Mouse (Mus musculus) neural tube, embryonic 15.5 days (tissue): ENCODE data around the gene Ppm1e. TPM values are rescaled to one million over a fixed set of nuclear protein-coding genes. Genes with fewer than 3 reads are reported as not detected.

Experiments used
- ATAC-seq: fragments of 200-750 bp; cut with Nextera tagmentation; 2 replicates; pipeline ENCODE4 v1.8.0; 2017; ENCODE audit warnings: mild to moderate bottlenecking, moderate TSS enrichment, moderate library complexity; ENCODE audit not compliant: low FRiP score
- H3K27ac ChIP-seq: fragments of 300-500 bp; sonication (generic); replicated peaks from 2 replicates; pipeline ENCODE4 v1.5.1; 2015; ENCODE audit warnings: mild to moderate bottlenecking, inconsistent platforms
- H3K27me3 ChIP-seq: fragments of 300-500 bp; sonication (generic); replicated peaks from 2 replicates; pipeline ENCODE4 v1.6.1; 2015; ENCODE audit warnings: inconsistent platforms
- H3K36me3 ChIP-seq: fragments of 300-500 bp; sonication (generic); 2 replicates; pipeline ENCODE4 v1.6.1; 2015; ENCODE audit warnings: inconsistent platforms
- H3K4me1 ChIP-seq: fragments of 300-500 bp; sonication (generic); 2 replicates; pipeline ENCODE4 v1.6.1; 2015; ENCODE audit warnings: inconsistent platforms
- H3K4me2 ChIP-seq: fragments of 300-500 bp; sonication (generic); 2 replicates; pipeline ENCODE4 v1.6.1; 2015; ENCODE audit warnings: inconsistent platforms, mild to moderate bottlenecking, moderate library complexity
- H3K4me3 ChIP-seq: fragments of 300-500 bp; sonication (generic); replicated peaks from 2 replicates; pipeline ENCODE4 v1.5.1; 2015; ENCODE audit warnings: mild to moderate bottlenecking, inconsistent platforms
- H3K9ac ChIP-seq: fragments of 300-500 bp; sonication (generic); replicated peaks from 2 replicates; pipeline ENCODE4 v1.6.1; 2015; ENCODE audit warnings: mild to moderate bottlenecking, inconsistent platforms
- H3K9me3 ChIP-seq: fragments of 300-500 bp; sonication (generic); replicated peaks from 2 replicates; pipeline ENCODE4 v1.6.1; 2016; ENCODE audit warnings: inconsistent platforms
- WGBS: fragments of 180-500 bp; shearing (Covaris S2); methylation state at CpG from one replicate; pipeline ENCODE4 v1.1.7; 2015; ENCODE audit warnings: mixed read lengths; 5-methylcytosine and 5-hydroxymethylcytosine counted together
- polyA plus RNA-seq: library from polyadenylated mRNA; unstranded; fragments of >200 nt; fragmentation: Nextera tagmentation; extraction: Ambion mirVana; gene quantifications from 2 replicates; pipeline ENCODE4 v1.2.1, GENCODE M21; 2015

The Ppm1e gene
- 20.9 and 26.3 TPM in 2 replicates for polyA plus RNA-seq

GRCm38 (mm10) chr11:87358331-87359261 lies at the start of gene Ppm1e:
Gene Ppm1e (minus strand): TSS chr11:87359023.
- no peaks in the 10 kb centered on the region for H3K9me3 ChIP-seq
- H3K4me1 ChIP-seq: peaks cover 20% of the 10 kb centered on the region
- H3K4me2 ChIP-seq: peak within 1 kb of the TSS; percentile 64
- H3K27me3 ChIP-seq: no peaks in the 10 kb centered on the region
- H3K36me3 ChIP-seq: no peaks in the 10 kb centered on the region
- H3K4me3 ChIP-seq: peak within 1 kb of the TSS; percentile 93
- H3K9ac ChIP-seq: peak within 1 kb of the TSS; percentile 69
- under 1% methylated on average over 87 of the region's 104 CpGs for WGBS
- H3K27ac ChIP-seq: peak within 1 kb of the TSS; percentile 84
- peak; percentile 96 for ATAC-seq

GRCm38 (mm10) chr11:87404876-87405275 lies 46.1 kb upstream of the Ppm1e start, which contains the start of the genes Rad51c and Tex14:
Gene Rad51c (minus strand): TSS chr11:87404954.
Gene Tex14 (plus strand): TSS chr11:87405065.
- Histone ChIP-seq H3K36me3 (no peaks in the 10 kb centered on the region), H3K4me3 (peak within 1 kb of the TSS; percentile 55), H3K9ac (peak within 1 kb of the TSS; percentile 76), H3K4me1 (peaks cover 4% of the 10 kb centered on the region), H3K9me3 (no peaks in the 10 kb centered on the region), H3K4me2 (peak within 1 kb of the TSS; percentile 67), H3K27ac (peak within 1 kb of the TSS; percentile 97), H3K27me3 (no peaks in the 10 kb centered on the region)
- 79% methylated on average over 27 of the region's 27 CpGs for WGBS
- ATAC-seq: peak; percentile 63; the same call in 1 of the 2 replicates

DNA sequence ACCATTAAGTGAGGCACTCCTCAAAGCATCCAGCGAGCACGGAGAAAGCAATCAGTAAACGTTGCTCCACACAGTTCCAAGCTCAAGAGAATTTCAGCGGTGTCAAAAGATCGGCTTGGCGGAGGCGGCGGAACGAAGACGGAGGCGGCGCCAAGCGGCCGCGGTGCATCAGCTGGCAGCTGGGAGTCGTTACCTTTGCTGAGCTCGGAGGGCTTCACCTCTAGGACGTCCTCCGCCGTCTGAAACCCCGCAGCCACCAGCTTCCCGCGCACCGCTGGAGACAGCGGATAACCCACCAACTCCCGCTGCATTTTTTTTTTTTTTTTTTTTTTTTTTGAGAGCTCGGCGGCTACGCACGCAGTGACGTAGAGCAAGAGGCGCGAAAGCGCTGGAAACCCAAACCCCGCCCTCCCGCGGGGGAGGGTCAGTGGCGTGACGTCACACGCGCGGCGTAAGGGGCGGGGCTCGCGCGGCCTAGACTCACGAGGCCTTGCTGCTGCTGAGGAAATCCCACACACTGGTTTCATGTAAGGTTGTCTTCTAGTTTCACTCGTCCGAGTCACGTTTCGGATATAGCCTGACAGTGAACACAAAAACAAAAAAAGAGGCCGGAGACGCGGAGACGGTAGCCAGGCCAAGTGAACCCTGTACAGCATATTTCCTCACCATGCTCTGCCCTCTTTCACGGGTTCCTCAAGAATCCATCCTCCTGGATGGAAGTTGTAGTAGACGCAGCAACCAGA lies 45.5 kb upstream of the Ppm1e start:
- peak overlapping the region; percentile 55 for H3K4me3 ChIP-seq
- ATAC-seq: peak; percentile 97
- 2% methylated on average over 58 of the region's 58 CpGs for WGBS
- peak overlapping the region; percentile 67 for H3K4me2 ChIP-seq
- H3K4me1 ChIP-seq: peaks cover 4% of the 10 kb centered on the region
- H3K9ac ChIP-seq: peak overlapping the region; percentile 76
- no peaks in the 10 kb centered on the region for H3K36me3 ChIP-seq
- no peaks in the 10 kb centered on the region for H3K9me3 ChIP-seq
- H3K27ac ChIP-seq: peak overlapping the region; percentile 97
- no peaks in the 10 kb centered on the region for H3K27me3 ChIP-seq

DNA sequence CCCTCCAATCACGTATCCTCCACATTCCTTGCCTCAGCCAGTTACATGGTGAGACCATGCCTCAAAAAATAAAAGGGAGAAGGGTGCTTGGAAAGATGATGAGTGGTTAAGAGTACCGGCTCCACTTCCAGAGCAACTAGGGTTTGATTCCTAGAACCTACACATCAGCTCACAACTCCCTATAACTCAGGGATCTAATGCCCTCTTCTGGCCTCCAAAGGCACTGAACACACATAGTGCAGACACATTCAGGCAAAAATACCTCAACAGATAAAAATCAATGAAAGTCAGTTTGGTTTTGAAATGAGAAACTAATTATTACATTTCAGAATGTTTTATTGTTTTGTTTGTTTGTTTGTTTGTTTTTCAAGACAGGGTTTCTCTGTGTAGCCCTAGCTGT lies 39.6 kb upstream of the Ppm1e start:
- Histone ChIP-seq H3K4me3 (no peak overlapping the region), H3K27ac (no peak overlapping the region), H3K9ac (no peak overlapping the region), H3K27me3 (no peaks in the 10 kb centered on the region), H3K4me2 (no peak overlapping the region), H3K4me1 (no peaks in the 10 kb centered on the region), H3K36me3 (no peaks in the 10 kb centered on the region), H3K9me3 (no peaks in the 10 kb centered on the region)
- WGBS: 87% methylated on average over 2 of the region's 2 CpGs
- no peak for ATAC-seq

DNA sequence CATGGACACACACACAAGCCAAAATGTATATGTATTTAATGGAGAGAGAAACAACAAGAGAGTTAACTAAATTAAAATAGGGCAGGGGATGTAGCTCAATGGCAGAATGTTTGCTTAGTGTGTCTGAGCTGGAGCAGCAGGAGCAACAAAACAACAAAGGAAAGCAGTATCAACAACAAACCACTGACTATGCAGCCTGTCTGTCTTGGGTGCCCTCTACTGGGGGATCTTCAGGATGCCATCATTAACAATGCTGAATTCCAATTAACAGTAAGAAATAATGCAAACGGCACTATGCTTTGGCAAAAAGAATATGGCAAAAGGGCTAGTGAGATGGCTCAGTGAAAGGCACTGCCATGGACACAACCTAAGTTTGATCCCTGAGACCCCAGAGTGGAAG lies 35.0 kb upstream of the Ppm1e start:
- H3K4me1 ChIP-seq: no peaks in the 10 kb centered on the region
- no peaks in the 10 kb centered on the region for H3K36me3 ChIP-seq
- H3K9ac ChIP-seq: no peak overlapping the region
- WGBS: 15% methylated on average over 1 of the region's 1 CpGs
- H3K4me3 ChIP-seq: no peak overlapping the region
- no peaks in the 10 kb centered on the region for H3K27me3 ChIP-seq
- H3K9me3 ChIP-seq: no peaks in the 10 kb centered on the region
- no peak overlapping the region for H3K27ac ChIP-seq
- H3K4me2 ChIP-seq: no peak overlapping the region
- no peak for ATAC-seq

DNA sequence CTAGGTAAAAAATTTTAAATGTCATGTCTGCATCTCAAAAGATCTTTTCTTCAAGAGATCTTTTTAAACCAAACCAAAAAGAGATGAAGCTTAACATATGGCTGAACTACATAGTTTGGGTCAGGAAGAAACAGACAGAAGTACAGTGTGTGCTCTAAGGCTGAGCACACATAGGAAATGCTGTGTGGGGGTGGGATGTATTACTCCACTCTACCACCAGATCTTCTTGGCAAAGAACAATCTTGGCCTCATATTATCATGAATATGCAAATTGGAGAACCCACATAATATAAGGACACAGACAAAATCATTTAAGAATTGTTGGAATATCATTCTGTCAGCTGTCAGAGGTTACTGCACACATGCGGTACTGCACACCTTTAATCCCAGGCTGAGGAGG lies 26.9 kb upstream of the Ppm1e start:
- Histone ChIP-seq H3K27ac (no peak overlapping the region), H3K4me2 (no peak overlapping the region), H3K4me3 (no peak overlapping the region), H3K27me3 (no peaks in the 10 kb centered on the region), H3K4me1 (no peaks in the 10 kb centered on the region), H3K36me3 (no peaks in the 10 kb centered on the region), H3K9me3 (no peaks in the 10 kb centered on the region), H3K9ac (no peak overlapping the region)
- ATAC-seq: no peak
- WGBS: 97% methylated on average over 1 of the region's 1 CpGs

- Histone ChIP-seq H3K4me3 (no peak overlapping the region), H3K4me2 (no peak overlapping the region), H3K36me3 (no peaks in the 10 kb centered on the region), H3K9ac (no peak overlapping the region), H3K4me1 (no peaks in the 10 kb centered on the region), H3K27ac (no peak overlapping the region), H3K9me3 (no peaks in the 10 kb centered on the region), H3K27me3 (no peaks in the 10 kb centered on the region)
- no peak for ATAC-seq
- 97% methylated on average over 4 of the region's 4 CpGs for WGBS
Measured at GRCm38 (mm10) chr11:87384551-87384950, 25.7 kb upstream of the Ppm1e start.

DNA sequence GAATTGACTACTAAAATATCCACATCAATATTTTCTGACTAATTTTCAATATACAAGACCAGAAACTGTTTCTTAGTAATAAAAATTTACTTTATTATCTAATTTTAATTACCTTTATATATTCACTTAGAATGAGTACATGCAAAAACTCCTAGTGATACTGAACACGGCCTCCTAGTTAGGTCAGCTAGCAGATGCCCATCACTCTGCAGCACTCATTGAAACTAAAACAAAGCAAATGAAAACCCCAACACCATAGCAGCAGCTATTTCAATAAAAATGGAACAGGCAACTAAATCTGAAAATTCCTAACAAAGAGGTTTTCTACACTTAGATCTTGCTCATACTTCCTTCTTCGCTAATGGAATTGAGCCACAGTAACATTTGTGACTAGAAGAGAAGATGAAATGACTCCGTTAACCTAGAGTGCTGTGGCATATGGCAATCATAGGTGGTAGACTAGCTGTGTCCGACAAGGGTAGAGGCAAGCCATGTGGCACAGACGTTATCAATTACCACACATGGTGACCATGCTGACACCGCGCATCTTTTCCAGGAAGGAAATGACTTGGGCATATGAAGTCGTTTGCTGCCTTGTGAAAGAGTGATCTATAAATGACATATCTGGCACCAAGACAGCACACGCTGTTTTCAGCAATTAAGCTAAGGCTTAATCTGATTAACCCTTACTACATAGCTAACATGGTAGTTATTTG lies 9.2 kb upstream of the Ppm1e start:
- H3K27me3 ChIP-seq: no peaks in the 10 kb centered on the region
- ATAC-seq: no peak
- no peaks in the 10 kb centered on the region for H3K36me3 ChIP-seq
- WGBS: 60% methylated on average over 9 of the region's 9 CpGs
- no peak overlapping the region for H3K4me2 ChIP-seq
- H3K4me3 ChIP-seq: no peak overlapping the region
- H3K4me1 ChIP-seq: no peaks in the 10 kb centered on the region
- H3K9me3 ChIP-seq: no peaks in the 10 kb centered on the region
- no peak overlapping the region for H3K9ac ChIP-seq
- H3K27ac ChIP-seq: no peak overlapping the region

DNA sequence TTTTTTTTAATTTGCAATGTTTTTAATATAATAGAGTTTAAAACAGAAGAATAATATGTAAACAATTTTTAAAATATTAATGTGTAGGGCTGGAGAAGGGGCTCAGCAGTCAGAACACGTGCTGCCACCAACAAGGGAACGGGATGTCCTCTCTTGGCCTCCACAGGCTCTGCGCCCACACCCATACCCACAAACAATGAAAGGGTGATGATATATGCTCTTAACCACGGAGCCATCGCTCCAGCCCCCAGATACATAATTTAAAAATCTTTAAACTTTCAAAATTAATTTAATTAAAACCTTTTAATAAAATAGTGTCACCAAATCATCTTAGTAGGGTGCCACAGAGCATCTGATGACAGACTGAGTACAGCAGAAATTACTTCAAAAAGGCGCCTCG lies 8.2 kb upstream of the Ppm1e start:
- 76% methylated on average over 7 of the region's 7 CpGs for WGBS
- no peak for ATAC-seq

DNA sequence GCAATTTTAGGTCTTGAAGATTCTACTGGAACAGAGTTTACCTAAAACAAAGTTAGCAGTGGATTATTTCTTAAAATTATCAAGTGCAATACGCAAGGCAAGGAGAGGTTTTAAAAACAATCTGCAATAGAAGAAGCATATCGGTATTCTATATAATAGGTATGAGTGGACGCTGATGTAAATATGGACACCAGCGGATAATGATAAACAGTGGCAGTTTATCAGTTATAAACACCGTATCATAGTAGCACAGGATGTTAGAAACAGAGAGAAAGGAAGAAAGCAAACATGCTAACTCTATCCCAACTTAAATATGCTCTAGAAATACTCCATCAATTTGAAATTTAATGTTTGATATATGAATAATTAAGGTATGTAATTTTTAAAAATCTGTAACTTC lies 6.3 kb upstream of the Ppm1e start:
- Histone ChIP-seq H3K9ac (no peak overlapping the region), H3K9me3 (no peaks in the 10 kb centered on the region), H3K36me3 (no peaks in the 10 kb centered on the region), H3K4me3 (no peak overlapping the region), H3K4me2 (no peak overlapping the region), H3K27me3 (no peaks in the 10 kb centered on the region), H3K27ac (no peak overlapping the region), H3K4me1 (no peaks in the 10 kb centered on the region)
- 91% methylated on average over 5 of the region's 5 CpGs for WGBS
- no peak for ATAC-seq

More for the DNA sequence above, 8.2 kb upstream of the Ppm1e start:
- Histone ChIP-seq H3K9ac (no peak overlapping the region), H3K4me1 (no peaks in the 10 kb centered on the region), H3K36me3 (no peaks in the 10 kb centered on the region), H3K9me3 (no peaks in the 10 kb centered on the region), H3K4me2 (no peak overlapping the region), H3K27ac (no peak overlapping the region), H3K4me3 (no peak overlapping the region), H3K27me3 (no peaks in the 10 kb centered on the region)

DNA sequence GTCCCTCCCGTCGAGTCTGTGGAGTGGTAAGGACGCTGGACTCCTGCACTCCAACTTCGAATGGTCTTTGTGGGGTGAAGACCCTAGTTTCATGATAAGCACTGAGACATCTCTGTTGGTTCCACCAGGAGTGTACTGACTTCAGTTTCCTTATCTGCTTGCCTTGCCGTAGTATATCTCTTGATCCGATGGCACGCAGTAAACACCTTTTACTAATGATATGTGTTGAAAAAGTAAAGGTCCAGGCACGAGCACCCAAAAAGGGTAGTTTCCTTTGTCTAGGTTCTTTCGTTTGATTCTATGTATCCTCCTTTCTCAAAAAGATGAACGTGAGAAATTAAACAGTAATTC lies 414 bp upstream of the Ppm1e start:
- ATAC-seq: no peak
- no peaks in the 10 kb centered on the region for H3K36me3 ChIP-seq

More for the DNA sequence above, 414 bp upstream of the Ppm1e start:
- Histone ChIP-seq H3K4me2 (peak overlapping the region; percentile 64), H3K27me3 (no peaks in the 10 kb centered on the region), H3K4me3 (peak overlapping the region; percentile 93), H3K9ac (peak overlapping the region; percentile 69; the same call in 1 of the 2 replicates), H3K9me3 (no peaks in the 10 kb centered on the region), H3K27ac (peak overlapping the region; percentile 84), H3K4me1 (peaks cover 20% of the 10 kb centered on the region)
- 12% methylated on average over 10 of the region's 10 CpGs for WGBS
